Mouse (Mus musculus): ENCODE measurements at regions not wholly inside any gene's neighbourhood (a gene's known extent, or its start where the extent isn't known, plus 50 kb on each side); places are given as distances from the start of the nearest gene placed in this dataset.

- Histone ChIP-seq H3K27ac (ENCODE audit: low read length) (no peak overlapping the region), H3K9me3 (replicated peaks; ENCODE audit: control insufficient read depth, low read length) (no peaks in the 10 kb centered on the region), H3K4me2 (ENCODE audit: low read depth, low read length) (no peak overlapping the region), H3K27me3 (ENCODE audit: control insufficient read depth, insufficient read depth, low read length) (no peaks in the 10 kb centered on the region), H3K36me3 (ENCODE audit: control insufficient read depth, insufficient read depth) (no peaks in the 10 kb centered on the region), H3K4me3 (ENCODE audit: low read length) (no peak overlapping the region), H3K9ac (ENCODE audit: low read length) (no peak overlapping the region), H3K4me1 (ENCODE audit: control insufficient read depth, insufficient read depth, low read length) (peaks cover 2% of the 10 kb centered on the region; the same call in 1 of the 2 replicates)
- no peak for ATAC-seq (replicated peaks; ENCODE audit: extremely low read depth, insufficient read depth, low FRiP score)
- WGBS: 64% methylated on average over 2 of the region's 2 CpGs
These were observed 229.3 kb downstream of the Tex36 start for GRCm38 (mm10) chr7:133372695-133373094.

GRCm38 (mm10) chr7:133370542-133370941, 231.4 kb downstream of the Tex36 start:
- Histone ChIP-seq H3K4me1 (ENCODE audit: control insufficient read depth, insufficient read depth, low read length) (no peaks in the 10 kb centered on the region), H3K27me3 (ENCODE audit: control insufficient read depth, insufficient read depth, low read length) (no peaks in the 10 kb centered on the region), H3K9me3 (replicated peaks; ENCODE audit: control insufficient read depth, low read length) (no peaks in the 10 kb centered on the region), H3K9ac (ENCODE audit: low read length) (no peak overlapping the region), H3K4me3 (ENCODE audit: low read length) (no peak overlapping the region), H3K4me2 (ENCODE audit: low read depth, low read length) (no peak overlapping the region), H3K36me3 (ENCODE audit: control insufficient read depth, insufficient read depth) (no peaks in the 10 kb centered on the region), H3K27ac (ENCODE audit: low read length) (no peak overlapping the region)
- 87% methylated on average over 5 of the region's 5 CpGs for WGBS
- ATAC-seq (replicated peaks; ENCODE audit: extremely low read depth, insufficient read depth, low FRiP score): no peak

GRCm38 (mm10) chr7:133364601-133365000, 237.4 kb downstream of the Tex36 start:
- Histone ChIP-seq H3K9me3 (replicated peaks; ENCODE audit: control insufficient read depth, low read length) (no peaks in the 10 kb centered on the region), H3K4me2 (ENCODE audit: low read depth, low read length) (no peak overlapping the region), H3K4me1 (ENCODE audit: control insufficient read depth, insufficient read depth, low read length) (no peaks in the 10 kb centered on the region), H3K36me3 (ENCODE audit: control insufficient read depth, insufficient read depth) (no peaks in the 10 kb centered on the region), H3K4me3 (ENCODE audit: low read length) (no peak overlapping the region), H3K27ac (ENCODE audit: low read length) (no peak overlapping the region), H3K9ac (ENCODE audit: low read length) (no peak overlapping the region), H3K27me3 (ENCODE audit: control insufficient read depth, insufficient read depth, low read length) (no peaks in the 10 kb centered on the region; the same call in 1 of the 2 replicates)
- ATAC-seq (replicated peaks; ENCODE audit: extremely low read depth, insufficient read depth, low FRiP score): no peak
- WGBS: 45% methylated on average over 4 of the region's 4 CpGs

GRCm38 (mm10) chr7:133328717-133329116, 204.6 kb upstream of the Ctbp2 start:
- no peak overlapping the region for H3K4me3 ChIP-seq (ENCODE audit: low read length)
- H3K36me3 ChIP-seq (ENCODE audit: control insufficient read depth, insufficient read depth): no peaks in the 10 kb centered on the region
- H3K4me1 ChIP-seq (ENCODE audit: control insufficient read depth, insufficient read depth, low read length): no peaks in the 10 kb centered on the region
- 42% methylated on average over 3 of the region's 3 CpGs for WGBS
- no peak for ATAC-seq (replicated peaks; ENCODE audit: extremely low read depth, insufficient read depth, low FRiP score)
- no peak overlapping the region for H3K4me2 ChIP-seq (ENCODE audit: low read depth, low read length)
- no peak overlapping the region for H3K9ac ChIP-seq (ENCODE audit: low read length)
- no peaks in the 10 kb centered on the region for H3K27me3 ChIP-seq (ENCODE audit: control insufficient read depth, insufficient read depth, low read length)
- no peaks in the 10 kb centered on the region; the same call in 1 of the 2 replicates for H3K9me3 ChIP-seq (replicated peaks; ENCODE audit: control insufficient read depth, low read length)
- no peak overlapping the region for H3K27ac ChIP-seq (ENCODE audit: low read length)

- no peak overlapping the region for H3K27ac ChIP-seq (ENCODE audit: low read length)
- H3K4me2 ChIP-seq (ENCODE audit: low read depth, low read length): no peak overlapping the region
- H3K27me3 ChIP-seq (ENCODE audit: control insufficient read depth, insufficient read depth, low read length): no peaks in the 10 kb centered on the region
- H3K4me3 ChIP-seq (ENCODE audit: low read length): no peak overlapping the region
- no peak for ATAC-seq (replicated peaks; ENCODE audit: extremely low read depth, insufficient read depth, low FRiP score)
- no peaks in the 10 kb centered on the region for H3K4me1 ChIP-seq (ENCODE audit: control insufficient read depth, insufficient read depth, low read length)
- H3K9me3 ChIP-seq (replicated peaks; ENCODE audit: control insufficient read depth, low read length): no peaks in the 10 kb centered on the region; the same call in 1 of the 2 replicates
- WGBS: 66% methylated on average over 7 of the region's 7 CpGs
- no peaks in the 10 kb centered on the region for H3K36me3 ChIP-seq (ENCODE audit: control insufficient read depth, insufficient read depth)
- no peak overlapping the region for H3K9ac ChIP-seq (ENCODE audit: low read length)
These were observed 201.5 kb upstream of the Ctbp2 start for GRCm38 (mm10) chr7:133325548-133326190.

GRCm38 (mm10) chr7:133323955-133324354, 199.8 kb upstream of the Ctbp2 start:
- Histone ChIP-seq H3K9ac (ENCODE audit: low read length) (no peak overlapping the region), H3K27ac (ENCODE audit: low read length) (no peak overlapping the region), H3K36me3 (ENCODE audit: control insufficient read depth, insufficient read depth) (no peaks in the 10 kb centered on the region), H3K9me3 (replicated peaks; ENCODE audit: control insufficient read depth, low read length) (no peaks in the 10 kb centered on the region; the same call in 1 of the 2 replicates), H3K27me3 (ENCODE audit: control insufficient read depth, insufficient read depth, low read length) (no peaks in the 10 kb centered on the region), H3K4me3 (ENCODE audit: low read length) (no peak overlapping the region), H3K4me2 (ENCODE audit: low read depth, low read length) (no peak overlapping the region), H3K4me1 (ENCODE audit: control insufficient read depth, insufficient read depth, low read length) (no peaks in the 10 kb centered on the region)
- ATAC-seq (replicated peaks; ENCODE audit: extremely low read depth, insufficient read depth, low FRiP score): no peak
- WGBS: 74% methylated on average over 3 of the region's 3 CpGs

- no peak overlapping the region for H3K9ac ChIP-seq (ENCODE audit: low read length)
- no peak for ATAC-seq (replicated peaks; ENCODE audit: extremely low read depth, insufficient read depth, low FRiP score)
These were observed 193.4 kb upstream of the Ctbp2 start for GRCm38 (mm10) chr7:133317511-133317910.

GRCm38 (mm10) chr7:133316701-133317475, 192.7 kb upstream of the Ctbp2 start:
- no peak overlapping the region for H3K27ac ChIP-seq (ENCODE audit: low read length)
- WGBS: 48% methylated on average over 9 of the region's 9 CpGs
- H3K4me3 ChIP-seq (ENCODE audit: low read length): no peak overlapping the region
- no peaks in the 10 kb centered on the region for H3K9me3 ChIP-seq (replicated peaks; ENCODE audit: control insufficient read depth, low read length)
- H3K9ac ChIP-seq (ENCODE audit: low read length): no peak overlapping the region
- no peaks in the 10 kb centered on the region for H3K27me3 ChIP-seq (ENCODE audit: control insufficient read depth, insufficient read depth, low read length)
- H3K36me3 ChIP-seq (ENCODE audit: control insufficient read depth, insufficient read depth): no peaks in the 10 kb centered on the region
- ATAC-seq (replicated peaks; ENCODE audit: extremely low read depth, insufficient read depth, low FRiP score): no peak
- peaks cover 10% of the 10 kb centered on the region for H3K4me1 ChIP-seq (ENCODE audit: control insufficient read depth, insufficient read depth, low read length)
- no peak overlapping the region for H3K4me2 ChIP-seq (ENCODE audit: low read depth, low read length)

More at GRCm38 (mm10) chr7:133317511-133317910, 193.4 kb upstream of the Ctbp2 start:
- no peaks in the 10 kb centered on the region for H3K36me3 ChIP-seq (ENCODE audit: control insufficient read depth, insufficient read depth)
- H3K4me3 ChIP-seq (ENCODE audit: low read length): no peak overlapping the region
- peaks cover 10% of the 10 kb centered on the region for H3K4me1 ChIP-seq (ENCODE audit: control insufficient read depth, insufficient read depth, low read length)
- H3K4me2 ChIP-seq (ENCODE audit: low read depth, low read length): no peak overlapping the region
- H3K27ac ChIP-seq (ENCODE audit: low read length): no peak overlapping the region
- H3K27me3 ChIP-seq (ENCODE audit: control insufficient read depth, insufficient read depth, low read length): no peaks in the 10 kb centered on the region
- H3K9me3 ChIP-seq (replicated peaks; ENCODE audit: control insufficient read depth, low read length): no peaks in the 10 kb centered on the region

Data from heart, embryonic 16.5 days (tissue).